Mouse (Mus musculus) hindbrain, embryonic 15.5 days (tissue): Measurements from ENCODE around the gene 1700066M21Rik. TPM values are rescaled to one million over a fixed set of nuclear protein-coding genes. Genes with fewer than 3 reads are reported as not detected.

ENCODE experiments used
- ATAC-seq: fragments of 200-750 bp; cut with Nextera tagmentation; 2 replicates; pipeline ENCODE4 v1.8.0; 2017; ENCODE audit warnings: low read depth, moderate number of reproducible peaks, moderate TSS enrichment; ENCODE audit not compliant: low FRiP score
- H3K27ac ChIP-seq: fragments of 300-500 bp; sonication (generic); replicated peaks from 2 replicates; pipeline ENCODE4 v1.5.1; 2015; ENCODE audit warnings: mild to moderate bottlenecking, inconsistent platforms
- H3K27me3 ChIP-seq: fragments of 300-500 bp; sonication (generic); 2 replicates; pipeline ENCODE4 v1.6.1; 2015; ENCODE audit warnings: control low read depth, inconsistent platforms
- H3K36me3 ChIP-seq: fragments of 300-500 bp; sonication (generic); 2 replicates; pipeline ENCODE4 v1.6.1; 2015; ENCODE audit warnings: control low read depth, inconsistent platforms
- H3K4me1 ChIP-seq: fragments of 300-500 bp; sonication (generic); replicated peaks from 2 replicates; pipeline ENCODE4 v1.6.1; 2015; ENCODE audit warnings: control low read depth, inconsistent platforms
- H3K4me2 ChIP-seq: fragments of 300-500 bp; sonication (generic); 2 replicates; pipeline ENCODE4 v1.6.1; 2015; ENCODE audit warnings: moderate library complexity, mild to moderate bottlenecking, inconsistent platforms
- H3K4me3 ChIP-seq: fragments of 300-500 bp; sonication (generic); 2 replicates; pipeline ENCODE4 v1.5.1; 2015; ENCODE audit warnings: mild to moderate bottlenecking, inconsistent platforms
- H3K9ac ChIP-seq: fragments of 300-500 bp; sonication (generic); 2 replicates; pipeline ENCODE4 v1.6.1; 2015; ENCODE audit warnings: inconsistent platforms
- H3K9me3 ChIP-seq: fragments of 300-500 bp; sonication (generic); 2 replicates; pipeline ENCODE4 v1.6.1; 2016; ENCODE audit warnings: control low read depth, inconsistent platforms
- WGBS: fragments of 180-500 bp; shearing (Covaris S2); methylation state at CpG from one replicate; pipeline ENCODE4 v1.1.7; 2015; 5-methylcytosine and 5-hydroxymethylcytosine counted together
- polyA plus RNA-seq: library from polyadenylated mRNA; unstranded; fragments of >200 nt; fragmentation: Nextera tagmentation; extraction: Ambion mirVana; gene quantifications from 2 replicates; pipeline ENCODE4 v1.2.1, GENCODE M21; 2015

Gene 1700066M21Rik
- polyA plus RNA-seq, 1 experiment from 2014 or later, result 21.1 TPM

DNA sequence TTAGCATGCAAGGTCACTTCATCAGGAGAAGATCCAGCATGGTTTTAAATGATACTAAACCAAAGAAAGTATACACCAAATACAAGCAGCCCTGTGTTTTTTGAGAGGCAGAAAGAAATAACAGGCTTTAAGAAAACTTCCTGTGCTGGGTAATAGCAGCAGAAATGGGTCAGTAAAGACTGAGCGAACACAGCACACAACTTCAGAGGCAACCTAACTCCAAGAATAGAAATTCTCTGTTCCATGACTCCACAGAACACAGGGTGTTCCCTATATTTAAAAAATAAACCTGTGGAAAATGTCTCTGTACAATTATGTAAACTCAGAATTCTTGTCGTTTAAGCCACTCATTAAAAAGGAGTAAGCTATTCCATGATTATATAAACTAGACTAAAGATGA lies 23.5 kb downstream of the 1700066M21Rik start:
- Histone ChIP-seq H3K4me3 (no peak overlapping the region), H3K9ac (no peak overlapping the region), H3K36me3 (peaks cover 21% of the 10 kb centered on the region), H3K9me3 (no peaks in the 10 kb centered on the region), H3K4me2 (no peak overlapping the region), H3K27ac (no peak overlapping the region), H3K4me1 (peaks cover 9% of the 10 kb centered on the region), H3K27me3 (no peaks in the 10 kb centered on the region)
- no peak for ATAC-seq
- WGBS, result 93% methylated on average over 2 of the region's 2 CpGs

DNA sequence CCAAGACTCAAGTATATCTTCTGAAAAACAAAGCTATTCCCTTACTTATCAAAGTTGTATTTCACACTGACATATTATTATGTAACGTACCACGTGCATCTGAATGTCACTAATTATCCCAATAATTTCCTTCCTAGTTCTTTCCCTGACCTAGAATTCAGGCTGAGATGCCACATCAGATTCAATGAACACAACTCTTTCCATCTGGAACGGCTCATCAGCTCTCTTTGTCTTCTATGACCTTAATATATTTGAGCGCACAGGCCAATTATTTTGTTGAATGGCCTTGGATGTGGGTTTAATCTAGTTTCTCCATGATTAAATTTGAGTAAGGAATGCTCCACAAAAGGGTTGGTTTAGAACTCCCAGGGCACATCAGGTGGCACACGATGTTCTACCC lies 24.7 kb downstream of the 1700066M21Rik start:
- Histone ChIP-seq H3K9ac (no peak overlapping the region), H3K9me3 (no peaks in the 10 kb centered on the region), H3K4me1 (peaks cover 10% of the 10 kb centered on the region), H3K27ac (no peak overlapping the region), H3K36me3 (peaks cover 13% of the 10 kb centered on the region), H3K4me2 (no peak overlapping the region), H3K27me3 (no peaks in the 10 kb centered on the region), H3K4me3 (no peak overlapping the region)
- no peak for ATAC-seq
- WGBS, result 87% methylated on average over 5 of the region's 5 CpGs

DNA sequence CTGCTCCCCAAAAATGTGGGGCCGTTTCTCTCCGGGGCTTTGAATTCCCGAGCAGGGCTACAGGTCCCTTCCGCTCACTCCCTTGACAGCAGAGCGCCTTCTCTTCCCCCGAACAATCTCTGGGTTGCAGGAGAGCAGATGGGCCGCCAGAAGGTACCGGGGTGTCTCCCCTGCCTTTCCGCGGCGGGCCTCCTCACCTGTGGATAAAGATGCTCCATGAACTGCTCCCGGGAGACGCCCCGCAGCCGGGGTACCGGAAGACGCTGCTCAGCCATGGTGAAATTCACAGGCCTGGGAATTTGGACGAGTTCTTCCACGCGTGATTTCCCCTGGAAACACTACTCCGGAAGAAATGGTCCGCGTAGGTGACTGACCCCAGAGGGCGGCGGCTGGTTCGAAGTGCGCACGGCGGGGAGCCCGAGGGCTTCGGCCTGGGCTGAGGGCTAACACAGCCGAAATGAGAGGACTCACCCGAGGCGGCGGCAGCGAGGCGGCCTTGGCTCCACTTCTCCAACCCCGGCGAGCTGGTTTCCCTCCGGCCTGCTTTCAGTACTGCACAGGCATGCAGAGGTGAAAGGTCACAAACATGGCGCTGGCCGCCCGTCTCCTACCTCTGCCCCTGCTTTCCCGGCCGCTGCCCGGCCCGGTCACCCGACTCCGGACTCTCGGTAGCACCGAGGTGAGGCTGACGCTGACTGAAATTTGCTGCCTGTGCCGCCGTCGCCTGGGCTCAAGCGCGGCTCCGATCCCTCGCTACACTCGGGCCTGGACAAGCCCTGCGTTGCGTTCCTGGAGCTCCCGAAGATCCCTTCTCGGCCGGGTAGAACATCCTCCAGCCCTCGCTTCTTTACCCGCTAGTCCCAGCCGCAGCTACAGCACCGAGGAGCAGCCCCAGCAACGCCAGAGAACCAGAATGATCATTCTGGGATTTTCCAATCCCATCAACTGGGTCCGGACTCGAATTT lies 29.0 kb downstream of the 1700066M21Rik start, which contains the start of the genes Maip1 and Tyw5:
TSS of gene Maip1 (plus strand) at position 142 of the 965 bp plus-strand sequence.
TSS of gene Tyw5 (minus strand) at position 915 of the 965 bp plus-strand sequence.
- peak within 1 kb of the TSS; percentile 88 for H3K27ac ChIP-seq
- H3K4me3 ChIP-seq, result peak within 1 kb of the TSS; percentile 84
- H3K4me1 ChIP-seq, result peaks cover 37% of the 10 kb centered on the region
- H3K4me2 ChIP-seq, result peak within 1 kb of the TSS; percentile 93
- H3K9me3 ChIP-seq, result no peaks in the 10 kb centered on the region
- H3K36me3 ChIP-seq, result 0 out of 2 replicates have a peak, but pooled peaks cover 2% of the 10 kb centered on the region
- no peaks in the 10 kb centered on the region for H3K27me3 ChIP-seq
- peak within 1 kb of the TSS; percentile 87 for H3K9ac ChIP-seq
- under 1% methylated on average over 72 of the region's 72 CpGs for WGBS
- peak; percentile 94 for ATAC-seq

DNA sequence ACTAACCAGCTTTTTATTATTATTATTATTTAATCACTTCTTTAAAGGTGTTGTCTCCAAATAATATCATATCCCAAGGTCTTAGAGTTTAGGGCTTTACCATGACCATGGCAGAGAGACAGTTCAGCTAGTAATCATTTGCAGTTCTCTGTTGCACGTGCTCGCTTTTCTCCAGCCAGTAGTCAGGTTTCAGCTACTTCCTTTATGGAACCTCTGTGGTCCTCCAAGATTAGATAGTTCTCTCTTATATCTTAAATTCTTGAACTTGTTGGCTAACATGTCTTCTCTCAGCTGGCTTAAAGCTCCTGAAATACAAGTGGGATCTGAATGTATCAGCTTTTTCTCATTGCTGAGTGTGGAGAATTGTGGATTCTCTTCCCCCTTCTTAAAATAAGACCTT lies 31.6 kb downstream of the 1700066M21Rik start:
- Histone ChIP-seq H3K27me3 (no peaks in the 10 kb centered on the region), H3K4me1 (peaks cover 37% of the 10 kb centered on the region), H3K36me3 (peaks cover 25% of the 10 kb centered on the region), H3K4me3 (no peak overlapping the region), H3K27ac (no peak overlapping the region), H3K4me2 (peak overlapping the region; percentile 93), H3K9ac (no peak overlapping the region), H3K9me3 (no peaks in the 10 kb centered on the region)
- no peak for ATAC-seq
- 93% methylated on average over 2 of the region's 2 CpGs for WGBS

DNA sequence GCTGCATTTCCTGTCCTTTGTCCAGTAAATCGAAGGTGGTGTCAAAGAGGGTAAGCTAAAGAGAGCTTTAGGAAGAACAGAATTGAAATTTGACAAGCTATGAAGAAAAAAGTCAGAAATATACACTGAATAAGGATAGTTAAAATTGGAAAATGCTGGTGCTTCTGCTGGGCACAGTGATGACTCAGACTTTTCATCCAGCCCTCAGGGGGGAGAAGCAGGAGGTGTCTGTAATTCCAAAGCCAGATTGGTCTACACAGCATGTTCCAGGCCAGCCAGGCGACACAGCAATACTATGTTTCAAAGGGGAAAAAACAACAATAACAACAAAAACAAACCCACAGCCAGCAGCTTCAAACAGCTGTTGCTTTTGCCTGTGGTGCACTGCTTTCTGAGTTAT lies 36.0 kb downstream of the 1700066M21Rik start:
- 88% methylated on average over 2 of the region's 2 CpGs for WGBS
- no peaks in the 10 kb centered on the region for H3K27me3 ChIP-seq
- H3K4me3 ChIP-seq, result no peak overlapping the region
- H3K4me1 ChIP-seq, result peaks cover 14% of the 10 kb centered on the region
- H3K4me2 ChIP-seq, result no peak overlapping the region
- no peaks in the 10 kb centered on the region for H3K9me3 ChIP-seq
- ATAC-seq, result no peak
- H3K36me3 ChIP-seq, result peaks cover 47% of the 10 kb centered on the region
- H3K9ac ChIP-seq, result no peak overlapping the region
- no peak overlapping the region for H3K27ac ChIP-seq

DNA sequence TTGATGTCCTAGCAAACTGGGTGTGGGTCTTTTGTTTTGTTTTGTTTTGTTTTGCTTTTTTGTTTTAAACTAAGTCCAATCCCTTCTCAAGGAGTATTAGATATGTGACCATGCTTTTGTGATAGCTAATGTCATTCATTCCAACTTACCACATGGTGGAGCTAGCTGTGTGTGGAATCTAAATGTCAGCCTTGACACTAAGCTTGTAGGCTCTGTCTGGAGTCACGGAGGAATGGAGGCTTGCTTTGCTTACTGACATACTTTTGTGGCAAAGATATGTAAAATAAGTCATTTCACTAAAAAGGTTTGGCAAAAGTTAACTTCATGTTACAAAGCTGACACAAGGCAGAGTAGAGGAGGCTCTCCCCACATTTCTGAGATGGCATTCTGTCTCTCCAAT lies 46.3 kb downstream of the 1700066M21Rik start:
- 6% methylated on average over 1 of the region's 1 CpGs for WGBS
- no peak overlapping the region for H3K4me2 ChIP-seq
- no peaks in the 10 kb centered on the region for H3K9me3 ChIP-seq
- no peak overlapping the region for H3K27ac ChIP-seq
- H3K9ac ChIP-seq, result no peak overlapping the region
- ATAC-seq, result peak; percentile 78
- no peaks in the 10 kb centered on the region for H3K36me3 ChIP-seq
- peaks cover 5% of the 10 kb centered on the region for H3K4me1 ChIP-seq
- no peaks in the 10 kb centered on the region for H3K27me3 ChIP-seq
- H3K4me3 ChIP-seq, result no peak overlapping the region

DNA sequence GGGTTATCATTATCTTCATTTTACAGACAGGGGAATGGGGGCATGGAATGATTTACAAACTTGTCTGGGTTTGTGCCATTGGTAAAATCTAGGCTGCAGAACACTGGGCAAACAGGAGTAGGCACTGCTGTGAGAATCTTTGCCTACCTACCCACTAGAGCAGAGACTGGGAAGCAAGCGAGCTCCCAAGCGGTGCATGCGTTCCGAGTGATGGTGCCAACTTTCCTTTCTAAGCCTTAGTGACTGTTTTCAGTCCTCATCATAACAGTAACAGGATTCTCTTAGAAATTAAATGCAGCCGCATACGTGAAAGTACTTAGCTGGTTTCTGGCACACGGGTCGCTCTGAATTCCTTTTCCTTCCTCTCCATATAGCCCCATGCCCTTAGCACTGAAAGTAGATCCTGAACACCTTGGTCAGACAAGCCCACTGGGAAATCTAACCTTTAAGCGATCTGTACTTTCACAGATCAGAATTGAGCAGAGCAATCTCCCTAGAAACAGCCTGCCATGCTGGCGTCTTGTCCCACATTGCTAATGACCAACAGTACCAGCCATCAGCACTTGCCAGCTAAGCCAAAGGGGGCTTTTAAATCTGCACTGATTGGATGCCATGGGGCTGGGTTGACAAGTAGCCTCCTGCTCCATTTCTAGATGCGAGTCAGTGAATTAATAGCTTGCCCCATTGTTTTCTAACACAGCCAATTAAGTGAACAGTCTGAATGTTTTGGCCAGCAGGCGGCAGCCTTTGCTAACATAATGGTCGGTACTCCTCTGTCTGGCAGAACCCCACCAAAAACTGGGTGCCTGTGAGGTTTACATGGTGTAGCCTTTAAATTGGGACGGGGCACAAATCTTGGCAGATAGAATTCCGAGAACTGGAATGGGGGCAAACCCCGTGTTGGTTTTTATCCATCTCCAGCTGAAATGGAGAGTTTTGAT lies 51.2 kb downstream of the 1700066M21Rik start:
- no peak overlapping the region for H3K9ac ChIP-seq
- peak; percentile 90 for ATAC-seq
- no peaks in the 10 kb centered on the region for H3K27me3 ChIP-seq
- H3K9me3 ChIP-seq, result no peaks in the 10 kb centered on the region
- peaks cover 20% of the 10 kb centered on the region for H3K4me1 ChIP-seq
- H3K36me3 ChIP-seq, result no peaks in the 10 kb centered on the region
- peak overlapping the region; percentile 45 for H3K4me2 ChIP-seq
- peak overlapping the region; percentile 20 for H3K4me3 ChIP-seq
- WGBS, result 41% methylated on average over 16 of the region's 16 CpGs
- 0 out of 2 replicates have a peak overlapping the region, but pooled peaks have one; percentile 5 for H3K27ac ChIP-seq

DNA sequence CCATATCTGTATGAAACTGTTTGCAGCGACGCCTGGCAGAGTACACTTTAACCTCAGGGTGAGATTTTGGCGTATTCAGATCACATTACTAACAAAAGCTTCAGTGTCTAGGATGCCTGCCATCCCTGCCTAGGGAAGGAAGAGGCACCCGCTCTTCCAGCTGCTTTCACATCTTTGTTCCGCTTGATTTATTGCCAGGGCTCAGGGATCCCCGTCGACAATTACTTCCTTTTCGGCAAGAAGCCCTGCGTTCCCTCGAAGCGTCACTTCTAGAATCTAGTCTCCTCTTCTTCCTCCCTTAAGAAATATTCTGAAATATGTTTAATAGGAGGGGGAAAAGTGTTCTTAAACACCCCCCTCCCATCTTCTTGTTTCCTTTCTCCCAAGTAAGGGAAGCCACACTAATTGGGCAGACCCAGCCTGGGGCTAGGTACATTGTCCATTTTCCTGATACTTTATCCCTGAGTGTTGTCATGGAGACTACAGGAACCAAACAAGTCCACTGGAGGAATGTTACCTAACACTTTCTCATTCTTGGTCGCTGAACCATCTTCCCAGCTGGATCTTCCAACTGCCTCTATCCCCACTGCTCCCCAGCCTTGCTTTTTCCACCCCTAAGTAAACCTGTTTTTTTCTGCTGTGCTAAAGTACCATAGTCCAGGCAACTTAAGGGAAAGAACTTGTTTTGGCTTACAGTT lies 52.5 kb downstream of the 1700066M21Rik start:
- Histone ChIP-seq H3K9me3 (no peaks in the 10 kb centered on the region), H3K4me3 (peak overlapping the region; percentile 3; the same call in 1 of the 2 replicates), H3K27me3 (no peaks in the 10 kb centered on the region), H3K27ac (peak overlapping the region; percentile 7; the same call in 1 of the 2 replicates), H3K36me3 (no peaks in the 10 kb centered on the region), H3K9ac (no peak overlapping the region), H3K4me1 (peaks cover 20% of the 10 kb centered on the region), H3K4me2 (peak overlapping the region; percentile 50)
- ATAC-seq, result peak; percentile 52
- WGBS, result 2% methylated on average over 12 of the region's 12 CpGs

DNA sequence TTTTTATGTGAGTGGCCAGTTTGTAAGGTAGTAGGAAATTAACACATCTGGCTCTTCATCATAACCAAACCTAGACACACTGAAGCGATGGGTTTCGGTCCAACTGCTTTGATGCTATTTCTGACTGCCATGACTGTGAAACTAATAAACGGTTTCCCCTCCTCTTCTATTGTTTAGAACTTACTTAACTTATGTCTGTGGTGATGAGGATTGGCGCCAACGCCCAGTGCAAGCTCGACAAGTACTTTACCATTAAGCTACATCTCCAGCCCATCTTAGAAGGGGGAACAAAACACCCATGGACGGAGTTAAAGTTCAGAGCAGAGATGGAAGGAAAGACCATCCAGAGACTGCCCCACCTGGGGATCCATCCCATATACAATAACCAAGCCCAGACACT lies 55.7 kb downstream of the 1700066M21Rik start:
- Histone ChIP-seq H3K4me2 (no peak overlapping the region), H3K36me3 (no peaks in the 10 kb centered on the region), H3K9ac (no peak overlapping the region), H3K27ac (no peak overlapping the region), H3K4me1 (peaks cover 36% of the 10 kb centered on the region), H3K4me3 (no peak overlapping the region), H3K9me3 (no peaks in the 10 kb centered on the region), H3K27me3 (no peaks in the 10 kb centered on the region)
- no peak for ATAC-seq
- WGBS, result 94% methylated on average over 7 of the region's 7 CpGs
